Mouse (Mus musculus) liver, adult 2 months (tissue): ENCODE results near the gene Mettl1.

Experiments
- CTCF ChIP-seq: fragments of 200-500 bp; IDR thresholded peaks from 2 replicates; pipeline ENCODE4 v1.5.1; 2011; ENCODE audit warnings: low read depth, low read length, control low read depth
- POLR2A ChIP-seq: fragments of 200-500 bp; IDR thresholded peaks from 2 replicates; pipeline ENCODE4 v1.6.1; 2011; ENCODE audit warnings: low read length, control low read depth; ENCODE audit not compliant: insufficient read depth; ENCODE audit errors: extremely low read depth

GRCm38 (mm10) chr10:127059968-127060916 is 19.0 kb downstream of the Mettl1 start, which contains the start of gene March9:
- no peak for TF ChIP-seq CTCF
- no peak for TF ChIP-seq POLR2A
